Mouse (Mus musculus): ENCODE measurements around the gene Snn. TPM values are rescaled to one million over a fixed set of nuclear protein-coding genes. Genes with fewer than 3 reads are reported as not detected.
A peak's percentile ranks its signal among the peaks of the same experiment; 100 is the strongest.

Snn gene
- polyA plus RNA-seq, 1 experiment from 2014 or later, result 150 TPM

GRCm38 (mm10) chr16:11035790-11036431 lies 24.8 kb upstream of the Snn start:
- no peak overlapping the region for H3K27ac ChIP-seq (ENCODE audit: low read depth, low read length)
- no peaks in the 10 kb centered on the region for H3K36me3 ChIP-seq (ENCODE audit: control insufficient read depth, insufficient read depth, low read length)
- H3K4me2 ChIP-seq (ENCODE audit: low read length), result no peak overlapping the region
- no peak overlapping the region for H3K4me3 ChIP-seq (ENCODE audit: low read length)
- peak; percentile 75; the same call in 1 of the 2 replicates for ATAC-seq
- H3K4me1 ChIP-seq (ENCODE audit: control insufficient read depth, insufficient read depth, low read depth, low read length), result no peaks in the 10 kb centered on the region
- WGBS, result 22% methylated on average over 15 of the region's 15 CpGs
- no peaks in the 10 kb centered on the region for H3K27me3 ChIP-seq (replicated peaks; ENCODE audit: control insufficient read depth, insufficient read depth, low read length)
- H3K9me3 ChIP-seq (ENCODE audit: control insufficient read depth, low read length), result no peaks in the 10 kb centered on the region
- H3K9ac ChIP-seq (ENCODE audit: low read depth, low read length), result no peak overlapping the region

DNA sequence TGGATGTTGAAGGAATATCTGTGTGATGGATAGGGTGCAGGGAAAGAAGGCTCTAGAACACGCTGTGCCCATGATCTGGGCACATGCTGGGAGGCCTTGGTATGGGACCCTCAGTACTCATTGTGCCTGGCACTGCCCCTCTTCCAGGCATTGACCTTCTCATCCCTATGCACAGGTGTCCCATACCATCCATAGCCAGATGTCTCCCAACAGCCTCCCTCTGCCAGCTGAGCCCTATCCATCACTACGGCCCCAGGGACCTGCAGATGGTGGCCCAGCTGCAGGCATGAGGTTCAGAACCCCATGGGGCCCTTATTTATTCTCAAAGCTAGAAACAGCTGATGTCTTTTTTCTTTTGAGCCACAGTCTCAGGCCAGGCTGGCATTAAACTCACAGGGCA lies 20.1 kb upstream of the Snn start:
- Histone ChIP-seq H3K4me2 (ENCODE audit: low read length) (no peak overlapping the region), H3K4me3 (ENCODE audit: low read length) (no peak overlapping the region), H3K9ac (ENCODE audit: low read depth, low read length) (no peak overlapping the region), H3K4me1 (ENCODE audit: control insufficient read depth, insufficient read depth, low read depth, low read length) (no peaks in the 10 kb centered on the region), H3K27ac (ENCODE audit: low read depth, low read length) (no peak overlapping the region), H3K9me3 (ENCODE audit: control insufficient read depth, low read length) (no peaks in the 10 kb centered on the region), H3K27me3 (replicated peaks; ENCODE audit: control insufficient read depth, insufficient read depth, low read length) (no peaks in the 10 kb centered on the region), H3K36me3 (ENCODE audit: control insufficient read depth, insufficient read depth, low read length) (no peaks in the 10 kb centered on the region)
- ATAC-seq, result no peak
- WGBS, result 70% methylated on average over 2 of the region's 2 CpGs

GRCm38 (mm10) chr16:11043239-11043638 lies 17.5 kb upstream of the Snn start:
- H3K4me3 ChIP-seq (ENCODE audit: low read length), result no peak overlapping the region
- H3K9ac ChIP-seq (ENCODE audit: low read depth, low read length), result no peak overlapping the region
- no peak overlapping the region for H3K4me2 ChIP-seq (ENCODE audit: low read length)
- no peaks in the 10 kb centered on the region for H3K27me3 ChIP-seq (replicated peaks; ENCODE audit: control insufficient read depth, insufficient read depth, low read length)
- H3K4me1 ChIP-seq (ENCODE audit: control insufficient read depth, insufficient read depth, low read depth, low read length), result no peaks in the 10 kb centered on the region
- H3K9me3 ChIP-seq (ENCODE audit: control insufficient read depth, low read length), result no peaks in the 10 kb centered on the region
- ATAC-seq, result no peak
- no peak overlapping the region for H3K27ac ChIP-seq (ENCODE audit: low read depth, low read length)
- 85% methylated on average over 5 of the region's 5 CpGs for WGBS
- no peaks in the 10 kb centered on the region for H3K36me3 ChIP-seq (ENCODE audit: control insufficient read depth, insufficient read depth, low read length)

DNA sequence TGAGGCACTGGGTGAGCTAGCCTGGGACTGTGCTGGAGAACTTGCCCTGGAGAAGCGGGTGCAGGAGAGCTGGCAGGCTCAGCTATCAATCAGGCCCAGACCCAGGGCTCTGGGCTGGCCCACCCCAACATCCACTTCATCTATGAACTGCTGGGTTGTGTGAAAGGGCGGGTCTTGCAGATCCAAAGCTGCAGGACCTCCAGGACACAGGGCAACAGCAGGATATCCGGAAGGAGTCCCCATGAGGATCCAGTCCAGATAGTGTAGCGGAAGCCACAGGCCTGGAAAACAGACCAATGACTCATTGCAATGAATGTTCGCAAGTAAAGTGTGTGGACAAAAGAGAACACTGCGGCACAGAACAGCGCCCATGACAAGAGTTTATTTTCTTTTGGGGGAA lies 14.3 kb upstream of the Snn start:
- Histone ChIP-seq H3K27ac (ENCODE audit: low read depth, low read length) (no peak overlapping the region), H3K4me1 (ENCODE audit: control insufficient read depth, insufficient read depth, low read depth, low read length) (no peaks in the 10 kb centered on the region), H3K9me3 (ENCODE audit: control insufficient read depth, low read length) (no peaks in the 10 kb centered on the region), H3K4me3 (ENCODE audit: low read length) (no peak overlapping the region), H3K36me3 (ENCODE audit: control insufficient read depth, insufficient read depth, low read length) (no peaks in the 10 kb centered on the region), H3K4me2 (ENCODE audit: low read length) (no peak overlapping the region), H3K27me3 (replicated peaks; ENCODE audit: control insufficient read depth, insufficient read depth, low read length) (no peaks in the 10 kb centered on the region), H3K9ac (ENCODE audit: low read depth, low read length) (no peak overlapping the region)
- no peak for ATAC-seq
- WGBS, result 88% methylated on average over 7 of the region's 7 CpGs

DNA sequence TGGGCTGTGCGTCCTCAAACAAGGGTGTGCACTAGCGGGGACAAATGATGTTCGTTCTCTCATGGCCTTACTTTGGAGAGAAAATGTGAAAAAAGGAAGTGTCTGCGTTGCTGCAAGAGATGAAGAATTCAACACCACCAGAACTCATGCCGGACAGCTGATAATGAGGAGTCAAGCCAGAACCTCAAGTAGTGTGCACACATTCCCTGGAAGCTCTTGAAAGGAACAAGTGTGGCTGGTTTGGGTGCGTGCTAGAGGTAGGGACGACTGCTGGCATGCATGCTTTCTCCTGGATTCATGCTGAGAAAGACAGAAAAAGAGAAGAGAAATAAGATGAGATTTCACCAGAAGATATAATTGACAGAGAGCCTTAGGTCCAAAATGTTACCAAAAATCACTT lies 13.6 kb upstream of the Snn start:
- H3K9ac ChIP-seq (ENCODE audit: low read depth, low read length), result no peak overlapping the region
- no peak overlapping the region for H3K4me2 ChIP-seq (ENCODE audit: low read length)
- H3K4me1 ChIP-seq (ENCODE audit: control insufficient read depth, insufficient read depth, low read depth, low read length), result no peaks in the 10 kb centered on the region
- no peaks in the 10 kb centered on the region for H3K9me3 ChIP-seq (ENCODE audit: control insufficient read depth, low read length)
- H3K4me3 ChIP-seq (ENCODE audit: low read length), result no peak overlapping the region
- WGBS, result 88% methylated on average over 7 of the region's 7 CpGs
- H3K36me3 ChIP-seq (ENCODE audit: control insufficient read depth, insufficient read depth, low read length), result no peaks in the 10 kb centered on the region
- H3K27ac ChIP-seq (ENCODE audit: low read depth, low read length), result no peak overlapping the region
- ATAC-seq, result no peak
- no peaks in the 10 kb centered on the region for H3K27me3 ChIP-seq (replicated peaks; ENCODE audit: control insufficient read depth, insufficient read depth, low read length)

DNA sequence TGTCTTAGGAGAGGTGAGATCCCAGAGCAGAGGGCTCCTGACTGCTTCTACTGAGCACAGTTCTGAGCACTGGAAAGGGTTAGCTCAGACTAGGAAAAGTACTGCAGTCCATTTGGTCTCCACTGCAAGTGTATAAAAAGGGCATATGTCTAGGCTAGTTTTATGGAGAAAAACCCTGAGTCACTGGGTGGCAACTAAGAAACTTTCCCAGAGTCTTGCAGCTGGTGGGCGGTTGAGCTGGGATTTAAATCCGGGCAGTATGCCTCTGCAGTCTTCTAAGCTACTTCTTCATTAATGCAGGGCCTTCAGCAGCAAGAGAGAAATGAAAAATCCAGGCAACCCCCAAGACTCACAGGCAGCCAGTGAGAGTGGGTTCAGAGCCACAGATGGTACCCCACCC lies 10.5 kb upstream of the Snn start:
- H3K4me2 ChIP-seq (ENCODE audit: low read length), result no peak overlapping the region
- H3K27me3 ChIP-seq (replicated peaks; ENCODE audit: control insufficient read depth, insufficient read depth, low read length), result no peaks in the 10 kb centered on the region
- no peaks in the 10 kb centered on the region for H3K36me3 ChIP-seq (ENCODE audit: control insufficient read depth, insufficient read depth, low read length)
- ATAC-seq, result no peak
- no peaks in the 10 kb centered on the region for H3K4me1 ChIP-seq (ENCODE audit: control insufficient read depth, insufficient read depth, low read depth, low read length)
- 84% methylated on average over 2 of the region's 2 CpGs for WGBS
- no peak overlapping the region for H3K9ac ChIP-seq (ENCODE audit: low read depth, low read length)
- H3K27ac ChIP-seq (ENCODE audit: low read depth, low read length), result no peak overlapping the region
- no peak overlapping the region for H3K4me3 ChIP-seq (ENCODE audit: low read length)
- H3K9me3 ChIP-seq (ENCODE audit: control insufficient read depth, low read length), result no peaks in the 10 kb centered on the region

GRCm38 (mm10) chr16:11051134-11051533 lies 9.6 kb upstream of the Snn start:
- ATAC-seq, result no peak
- Histone ChIP-seq H3K27ac (ENCODE audit: low read depth, low read length) (no peak overlapping the region), H3K27me3 (replicated peaks; ENCODE audit: control insufficient read depth, insufficient read depth, low read length) (no peaks in the 10 kb centered on the region), H3K4me1 (ENCODE audit: control insufficient read depth, insufficient read depth, low read depth, low read length) (no peaks in the 10 kb centered on the region), H3K4me3 (ENCODE audit: low read length) (no peak overlapping the region), H3K36me3 (ENCODE audit: control insufficient read depth, insufficient read depth, low read length) (no peaks in the 10 kb centered on the region), H3K9ac (ENCODE audit: low read depth, low read length) (no peak overlapping the region), H3K4me2 (ENCODE audit: low read length) (no peak overlapping the region), H3K9me3 (ENCODE audit: control insufficient read depth, low read length) (no peaks in the 10 kb centered on the region)
- 88% methylated on average over 11 of the region's 11 CpGs for WGBS

DNA sequence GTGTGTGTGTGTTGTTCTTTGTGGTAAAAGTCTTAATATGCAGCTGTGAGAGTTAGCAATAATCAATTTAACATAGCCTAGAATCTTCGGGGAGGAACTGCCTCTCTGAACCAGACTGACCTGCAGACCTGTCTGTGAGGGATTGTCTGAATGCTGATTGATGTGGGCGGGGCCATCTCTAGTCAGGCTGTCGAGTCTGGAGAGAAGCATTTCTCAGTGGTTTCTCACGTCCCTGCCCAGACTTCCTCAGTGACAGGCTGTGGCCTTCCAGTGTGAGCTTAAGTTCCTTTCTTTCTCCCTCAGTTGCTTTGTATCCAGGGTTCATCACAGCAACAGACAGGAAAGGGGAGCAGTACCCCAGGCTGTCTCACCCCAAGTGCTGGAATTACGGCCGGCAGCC lies 6.3 kb upstream of the Snn start:
- no peak overlapping the region for H3K4me3 ChIP-seq (ENCODE audit: low read length)
- ATAC-seq, result no peak
- WGBS, result 64% methylated on average over 6 of the region's 6 CpGs
- no peaks in the 10 kb centered on the region for H3K4me1 ChIP-seq (ENCODE audit: control insufficient read depth, insufficient read depth, low read depth, low read length)
- H3K27ac ChIP-seq (ENCODE audit: low read depth, low read length), result no peak overlapping the region
- no peak overlapping the region for H3K4me2 ChIP-seq (ENCODE audit: low read length)
- no peaks in the 10 kb centered on the region for H3K9me3 ChIP-seq (ENCODE audit: control insufficient read depth, low read length)
- H3K27me3 ChIP-seq (replicated peaks; ENCODE audit: control insufficient read depth, insufficient read depth, low read length), result no peaks in the 10 kb centered on the region
- H3K9ac ChIP-seq (ENCODE audit: low read depth, low read length), result no peak overlapping the region
- no peaks in the 10 kb centered on the region for H3K36me3 ChIP-seq (ENCODE audit: control insufficient read depth, insufficient read depth, low read length)

GRCm38 (mm10) chr16:11054871-11055270 lies 5.9 kb upstream of the Snn start:
- Histone ChIP-seq H3K4me1 (ENCODE audit: control insufficient read depth, insufficient read depth, low read depth, low read length) (no peaks in the 10 kb centered on the region), H3K9me3 (ENCODE audit: control insufficient read depth, low read length) (no peaks in the 10 kb centered on the region), H3K36me3 (ENCODE audit: control insufficient read depth, insufficient read depth, low read length) (no peaks in the 10 kb centered on the region), H3K4me3 (ENCODE audit: low read length) (no peak overlapping the region), H3K4me2 (ENCODE audit: low read length) (no peak overlapping the region), H3K9ac (ENCODE audit: low read depth, low read length) (no peak overlapping the region), H3K27me3 (replicated peaks; ENCODE audit: control insufficient read depth, insufficient read depth, low read length) (no peaks in the 10 kb centered on the region), H3K27ac (ENCODE audit: low read depth, low read length) (no peak overlapping the region)
- no peak for ATAC-seq
- 87% methylated on average over 6 of the region's 6 CpGs for WGBS

DNA sequence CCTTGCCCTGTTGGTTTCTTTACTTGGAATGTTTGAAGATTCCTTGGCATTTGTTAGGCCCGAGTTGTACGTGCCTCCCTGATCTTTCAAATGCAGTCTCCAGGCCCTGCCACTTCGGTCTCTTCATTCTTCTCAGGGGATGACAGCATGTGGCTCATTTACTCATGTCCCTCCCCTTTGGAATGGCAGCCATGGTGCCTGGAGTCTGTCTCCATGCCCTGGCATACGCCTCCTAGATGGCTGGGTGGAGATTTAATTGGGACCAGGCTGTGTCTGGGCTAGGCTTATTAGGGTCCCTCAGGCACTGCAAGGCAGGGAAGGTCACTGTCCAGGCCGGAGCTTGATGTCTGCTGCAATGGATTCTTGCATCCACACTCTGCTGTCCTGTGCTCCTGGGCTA lies 4.8 kb upstream of the Snn start:
- H3K4me1 ChIP-seq (ENCODE audit: control insufficient read depth, insufficient read depth, low read depth, low read length), result no peaks in the 10 kb centered on the region
- no peaks in the 10 kb centered on the region for H3K9me3 ChIP-seq (ENCODE audit: control insufficient read depth, low read length)
- H3K27me3 ChIP-seq (replicated peaks; ENCODE audit: control insufficient read depth, insufficient read depth, low read length), result no peaks in the 10 kb centered on the region
- H3K4me3 ChIP-seq (ENCODE audit: low read length), result no peak overlapping the region
- H3K4me2 ChIP-seq (ENCODE audit: low read length), result no peak overlapping the region
- ATAC-seq, result no peak
- no peak overlapping the region for H3K27ac ChIP-seq (ENCODE audit: low read depth, low read length)
- 69% methylated on average over 5 of the region's 5 CpGs for WGBS
- no peaks in the 10 kb centered on the region for H3K36me3 ChIP-seq (ENCODE audit: control insufficient read depth, insufficient read depth, low read length)
- no peak overlapping the region for H3K9ac ChIP-seq (ENCODE audit: low read depth, low read length)
